Mouse (Mus musculus): ENCODE measurements around the gene Ralbp1.

The Ralbp1 gene

GRCm38 (mm10) chr17:65902281-65902680 is 16.7 kb upstream of the Ralbp1 start:
- CTCF ChIA-PET, result interaction anchor here (0.6 kb wide), 1 partner anchor 125 kb away, joined by 12 read pairs; no protein-coding TSS in a partner anchor

- CTCF ChIA-PET, result no interaction called here
These were observed 10.4 kb upstream of the Ralbp1 start for GRCm38 (mm10) chr17:65896016-65896415.

GRCm38 (mm10) chr17:65889476-65889875 is 3.9 kb upstream of the Ralbp1 start:
- CTCF ChIA-PET, result interaction anchor here (0.6 kb wide), 1 partner anchor 155 kb away, joined by 10 read pairs; no protein-coding TSS in a partner anchor

- CTCF ChIA-PET, result interaction anchor here (0.5 kb wide), 1 partner anchor 87 kb away, joined by 3 read pairs; no protein-coding TSS in a partner anchor
These were observed 973 bp upstream of the Ralbp1 start for GRCm38 (mm10) chr17:65886571-65886970.

- CTCF ChIA-PET, result no interaction called here
These were observed 251 bp downstream of the Ralbp1 start for GRCm38 (mm10) chr17:65885398-65885696.

GRCm38 (mm10) chr17:65884691-65885397 is 754 bp downstream of the Ralbp1 start:
- CTCF ChIA-PET, result no interaction called here

GRCm38 (mm10) chr17:65884061-65884669 is 1.4 kb downstream of the Ralbp1 start:
- CTCF ChIA-PET, result interaction anchor here (0.6 to 0.7 kb wide), 2 partner anchors 19 to 56 kb away, joined by 3 read pairs; no protein-coding TSS in a partner anchor

GRCm38 (mm10) chr17:65877026-65877425 is 8.6 kb downstream of the Ralbp1 start:
- CTCF ChIA-PET, result no interaction called here

GRCm38 (mm10) chr17:65873834-65874233 is 11.8 kb downstream of the Ralbp1 start:
- CTCF ChIA-PET, result no interaction called here

- CTCF ChIA-PET, result no interaction called here
These were observed 12.4 kb downstream of the Ralbp1 start for GRCm38 (mm10) chr17:65873156-65873555.

GRCm38 (mm10) chr17:65872652-65873051 is 12.9 kb downstream of the Ralbp1 start:
- CTCF ChIA-PET, result no interaction called here

GRCm38 (mm10) chr17:65872051-65872450 is 13.5 kb downstream of the Ralbp1 start:
- CTCF ChIA-PET, result no interaction called here

GRCm38 (mm10) chr17:65871641-65872041 is 14.0 kb downstream of the Ralbp1 start:
- CTCF ChIA-PET, result interaction anchor here (1.0 kb wide), 1 partner anchor 79 kb away, joined by 7 read pairs; the partner anchor contains the start of gene Twsg1

GRCm38 (mm10) chr17:65870146-65870545 is 15.5 kb downstream of the Ralbp1 start:
- CTCF ChIA-PET, result interaction anchor here (0.6 to 1.5 kb wide), 8 partner anchors 9 to 263 kb away, joined by 3 to 11 read pairs (median 5); no protein-coding TSS in a partner anchor

- CTCF ChIA-PET, result interaction anchor here (0.6 to 1.5 kb wide), 7 partner anchors 32 to 263 kb away, joined by 3 to 11 read pairs (median 7); no protein-coding TSS in a partner anchor
These were observed 15.9 kb downstream of the Ralbp1 start for GRCm38 (mm10) chr17:65869720-65870119.

GRCm38 (mm10) chr17:65867996-65868395 is 17.6 kb downstream of the Ralbp1 start:
- CTCF ChIA-PET, result no interaction called here

GRCm38 (mm10) chr17:65866201-65866600 is 19.4 kb downstream of the Ralbp1 start:
- CTCF ChIA-PET, result interaction anchor here (0.7 kb wide), 2 partner anchors 64 to 77 kb away, joined by 3 read pairs; no protein-coding TSS in a partner anchor

GRCm38 (mm10) chr17:65865265-65865664 is 20.3 kb downstream of the Ralbp1 start:
- CTCF ChIA-PET, result interaction anchor here (0.6 to 1.0 kb wide), 2 partner anchors 18 to 179 kb away, joined by 3 read pairs; no protein-coding TSS in a partner anchor

GRCm38 (mm10) chr17:65864742-65865141 is 20.9 kb downstream of the Ralbp1 start:
- CTCF ChIA-PET, result interaction anchor here (0.6 to 1.0 kb wide), 2 partner anchors 8 to 19 kb away, joined by 3 to 4 read pairs; no protein-coding TSS in a partner anchor

GRCm38 (mm10) chr17:65863830-65864229 is 21.8 kb downstream of the Ralbp1 start:
- CTCF ChIA-PET, result no interaction called here

- CTCF ChIA-PET, result no interaction called here
These were observed 23.0 kb downstream of the Ralbp1 start for GRCm38 (mm10) chr17:65862579-65862978.

GRCm38 (mm10) chr17:65857617-65858016 is 28.0 kb downstream of the Ralbp1 start:
- CTCF ChIA-PET, result no interaction called here

- CTCF ChIA-PET, result no interaction called here
These were observed 31.6 kb downstream of the Ralbp1 start for GRCm38 (mm10) chr17:65854006-65854405.
